Mouse (Mus musculus) heart, postnatal 10 days (tissue): ENCODE measurements around the gene Grb14. TPM values are rescaled to one million over a fixed set of nuclear protein-coding genes. Genes with fewer than 3 reads are reported as not detected.
A peak's percentile ranks its signal among the peaks of the same experiment; 100 is the strongest.

Experiments
- DNase-seq, 2 experiments: peaks; one replicate each; pipeline ENCODE4 v3.0.0; 2021
- intact Hi-C: fragments of 180-260 bp; cut with DNase I; formaldehyde crosslinking; loops from one replicate; pipeline ENCODE4 v1.15.1; 2025
- total RNA-seq, 2 experiments: library from RNA; stranded (reverse); gene quantifications; 2 replicates each; pipeline ENCODE4 v1.2.3; 2021

The Grb14 gene
- total RNA-seq, 2 experiments from 2014 or later: 118 to 144 TPM

DNA sequence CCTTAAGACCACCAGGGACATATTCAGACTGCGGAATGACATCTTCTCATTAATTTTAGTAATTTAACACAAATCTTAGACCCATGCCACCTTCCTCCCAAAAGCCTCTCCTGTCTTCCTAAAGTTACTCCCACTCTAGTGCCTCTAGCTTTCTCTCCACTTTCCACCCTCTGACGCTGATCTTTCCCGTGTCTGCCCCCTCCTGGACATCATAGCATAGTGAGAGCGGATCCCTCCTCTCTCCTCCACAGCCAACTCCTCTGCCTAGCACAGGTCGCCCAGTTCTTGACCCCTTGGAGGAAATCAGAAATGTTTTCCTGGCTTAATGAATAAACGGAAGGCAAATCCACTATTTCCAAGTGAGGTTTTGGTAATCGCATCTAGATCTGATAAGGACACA, 131.6 kb downstream of the Grb14 start:
- intact Hi-C loops: no loop called here
- DNase-seq: no peak

DNA sequence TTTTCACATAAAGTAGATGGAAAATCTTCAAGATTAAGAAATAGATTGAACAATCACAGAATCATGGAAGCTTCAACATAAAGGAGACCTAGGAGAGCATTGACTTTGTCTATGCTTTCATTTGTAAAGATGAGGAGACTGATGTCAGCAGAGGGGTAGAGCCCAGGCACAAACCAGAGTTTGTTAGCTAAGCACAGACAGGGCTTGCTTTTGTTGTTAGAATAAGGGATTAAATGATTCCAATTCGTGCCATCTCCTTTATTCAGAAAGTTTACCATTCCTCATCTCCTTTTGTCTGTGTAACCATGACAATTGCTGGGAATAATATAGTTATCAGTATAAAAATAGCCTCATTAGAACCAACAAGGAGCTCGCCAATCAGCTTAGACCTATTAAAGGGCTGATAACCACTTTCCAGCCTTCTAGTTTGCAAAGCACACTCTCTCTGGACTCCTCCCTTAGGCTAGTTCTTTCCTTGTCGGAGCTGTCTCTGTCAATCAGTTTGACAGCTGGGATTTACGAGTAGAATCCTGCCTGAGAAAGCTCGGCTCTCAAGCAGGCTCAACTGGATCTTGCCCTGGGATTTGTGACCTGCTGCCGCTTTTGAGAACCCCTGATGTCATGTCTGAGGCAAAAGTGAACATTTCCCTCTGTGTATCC, 137.6 kb downstream of the Grb14 start:
- no peak for DNase-seq
- intact Hi-C loops: no loop called here

DNA sequence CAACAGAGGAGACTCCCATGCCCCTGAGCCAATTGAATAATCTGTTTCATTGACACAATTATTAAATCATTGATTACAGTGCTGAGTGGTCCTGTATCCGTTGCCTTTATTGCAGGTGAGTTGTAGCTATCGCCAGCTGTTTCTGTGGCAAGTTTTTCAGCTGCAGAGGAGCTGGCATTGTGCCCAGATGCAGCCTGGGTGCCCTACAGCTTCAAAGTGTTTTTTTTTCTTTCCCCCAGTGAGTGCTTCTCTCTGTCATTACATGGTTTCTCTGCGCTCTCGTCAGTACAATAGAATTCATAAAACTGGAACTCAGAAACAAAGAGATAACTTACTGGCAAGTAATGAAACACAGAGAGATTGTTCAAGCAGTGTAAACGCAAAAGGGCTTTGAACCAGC, 139.1 kb downstream of the Grb14 start:
- DNase-seq: peak; percentile 7 to 12

GRCm38 (mm10) chr2:64878275-64878674, 146.5 kb downstream of the Grb14 start:
- no peak for DNase-seq
- intact Hi-C loops: no loop called here

More for the DNA sequence above, 139.1 kb downstream of the Grb14 start:
- intact Hi-C loops: no loop called here

Other genes with a start within 250 kb of the Grb14 start
- gene Cobll1, start 214.4 kb upstream of the Grb14 start, total RNA-seq: 10 to 100 TPM; 44.8 to 47.4 TPM